Mouse (Mus musculus): Measurements from ENCODE around the gene Immp2l.

The Immp2l gene

GRCm38 (mm10) chr12:41520326-41520725 lies 496.4 kb downstream of the Immp2l start:
- no peak for DNase-seq (ENCODE audit: inconsistent ontology term)

GRCm38 (mm10) chr12:41521671-41522070 lies 497.8 kb downstream of the Immp2l start:
- DNase-seq (ENCODE audit: inconsistent ontology term), result no peak

DNA sequence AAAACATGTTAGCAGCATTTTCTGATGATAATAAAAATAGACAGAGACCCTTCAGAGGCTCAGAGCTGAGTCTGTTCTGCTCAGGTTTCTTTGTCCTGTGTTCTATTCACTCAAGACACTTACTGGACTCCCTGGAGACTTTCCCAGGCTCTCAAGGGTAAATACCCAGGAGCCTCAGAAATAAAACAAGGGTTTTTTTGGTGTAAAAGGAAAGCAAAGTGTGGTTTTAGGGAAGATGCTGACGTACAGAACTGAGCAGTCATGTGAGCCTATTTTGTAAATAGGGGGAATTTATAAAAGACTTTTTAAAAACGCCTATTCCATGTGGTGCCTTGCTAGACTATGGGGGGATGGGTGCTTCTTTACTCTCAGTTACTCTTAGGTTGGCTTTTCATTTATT lies 502.8 kb downstream of the Immp2l start:
- no peak for DNase-seq (ENCODE audit: inconsistent ontology term)

DNA sequence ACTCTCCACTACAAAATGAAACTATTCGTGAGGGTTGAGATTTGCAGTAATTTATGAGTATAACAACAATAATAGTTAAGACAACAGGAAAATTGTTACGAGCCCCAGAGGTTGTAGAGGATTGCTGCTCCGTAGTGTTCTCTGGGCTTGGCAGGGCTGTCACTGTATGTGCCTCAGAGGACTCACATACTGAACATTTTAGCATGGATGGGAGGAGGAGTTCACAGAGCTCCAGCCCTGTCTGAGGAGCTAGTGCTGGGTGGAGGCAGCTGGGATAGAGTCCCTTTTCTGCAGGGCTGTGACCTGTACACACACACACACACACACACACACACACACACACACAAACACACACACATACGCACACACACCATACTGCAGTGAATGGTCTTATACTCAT lies 504.5 kb downstream of the Immp2l start:
- no peak for DNase-seq (ENCODE audit: inconsistent ontology term)

GRCm38 (mm10) chr12:41539989-41540388 lies 516.1 kb downstream of the Immp2l start:
- DNase-seq (ENCODE audit: inconsistent ontology term), result peak; percentile 34

DNA sequence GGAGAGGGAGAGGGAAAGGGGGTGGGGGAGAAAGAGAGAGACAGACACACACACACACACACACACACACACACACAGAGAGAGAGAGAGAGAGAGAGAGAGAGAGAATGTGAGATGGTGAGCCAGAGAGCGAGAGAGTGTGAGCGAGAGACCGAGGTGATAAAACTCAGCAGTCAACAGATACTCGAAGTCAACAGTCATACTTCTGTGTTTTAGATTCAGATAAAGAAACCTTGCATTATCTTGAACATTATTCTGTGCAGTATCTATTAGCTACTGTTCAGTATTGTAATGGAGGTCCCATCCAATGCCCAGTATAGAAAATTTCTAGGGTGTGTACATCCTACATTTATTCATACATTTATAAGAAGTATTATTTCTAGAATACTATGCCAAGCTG lies 527.7 kb downstream of the Immp2l start:
- no peak for DNase-seq (ENCODE audit: inconsistent ontology term)

- DNase-seq (ENCODE audit: inconsistent ontology term), result no peak
Measured at GRCm38 (mm10) chr12:41557832-41558231, 533.9 kb downstream of the Immp2l start.

GRCm38 (mm10) chr12:41558956-41559735 lies 535.3 kb downstream of the Immp2l start:
- peak; percentile 7 for DNase-seq (ENCODE audit: inconsistent ontology term)

- peak; percentile 41 for DNase-seq (ENCODE audit: inconsistent ontology term)
Measured at GRCm38 (mm10) chr12:41565540-41566432, 541.9 kb downstream of the Immp2l start.

DNA sequence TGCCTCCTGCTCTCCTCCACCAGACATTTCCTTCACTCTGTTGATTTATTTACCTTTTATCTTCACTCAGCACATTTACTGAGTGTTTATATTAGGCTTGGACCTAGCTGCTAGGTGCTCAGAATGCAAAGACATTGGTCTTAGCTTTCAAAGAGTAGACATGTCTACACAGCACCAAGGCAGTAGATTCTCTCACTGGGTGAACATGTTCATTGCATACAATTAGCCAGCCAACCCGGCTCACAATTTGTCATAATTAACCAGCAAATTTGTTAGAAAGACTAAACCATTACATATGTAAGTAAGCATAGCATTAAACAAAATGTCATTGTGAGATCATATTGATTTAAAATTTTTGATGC lies 542.5 kb downstream of the Immp2l start:
- DNase-seq (ENCODE audit: inconsistent ontology term), result no peak

GRCm38 (mm10) chr12:41573754-41574153 lies 549.9 kb downstream of the Immp2l start:
- DNase-seq (ENCODE audit: inconsistent ontology term), result no peak

- DNase-seq (ENCODE audit: inconsistent ontology term), result no peak
Measured at GRCm38 (mm10) chr12:41575221-41575620, 551.3 kb downstream of the Immp2l start.

- DNase-seq (ENCODE audit: inconsistent ontology term), result no peak
Measured at GRCm38 (mm10) chr12:41593401-41593800, 569.5 kb downstream of the Immp2l start.

GRCm38 (mm10) chr12:41594037-41594436 lies 570.1 kb downstream of the Immp2l start:
- no peak for DNase-seq (ENCODE audit: inconsistent ontology term)

DNA sequence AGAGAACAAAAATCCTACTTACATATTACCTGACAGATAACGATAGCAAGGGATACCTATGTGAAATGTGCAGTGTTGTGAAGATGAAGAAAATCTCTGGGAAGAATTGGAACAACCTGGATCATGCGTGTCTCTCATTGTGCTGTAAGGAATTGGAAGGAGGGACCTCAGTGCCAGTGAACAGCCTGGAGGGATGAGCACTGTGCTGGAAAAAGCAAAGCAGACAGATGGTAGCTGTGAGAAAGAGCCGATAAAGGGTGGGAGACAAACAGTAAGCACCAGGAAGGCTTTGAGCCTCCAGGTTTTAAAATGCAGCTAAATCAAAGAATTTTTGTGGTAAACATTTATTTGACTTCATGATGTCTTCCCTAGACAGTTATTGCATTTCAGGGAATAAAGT lies 591.4 kb downstream of the Immp2l start:
- DNase-seq (ENCODE audit: inconsistent ontology term), result no peak

DNA sequence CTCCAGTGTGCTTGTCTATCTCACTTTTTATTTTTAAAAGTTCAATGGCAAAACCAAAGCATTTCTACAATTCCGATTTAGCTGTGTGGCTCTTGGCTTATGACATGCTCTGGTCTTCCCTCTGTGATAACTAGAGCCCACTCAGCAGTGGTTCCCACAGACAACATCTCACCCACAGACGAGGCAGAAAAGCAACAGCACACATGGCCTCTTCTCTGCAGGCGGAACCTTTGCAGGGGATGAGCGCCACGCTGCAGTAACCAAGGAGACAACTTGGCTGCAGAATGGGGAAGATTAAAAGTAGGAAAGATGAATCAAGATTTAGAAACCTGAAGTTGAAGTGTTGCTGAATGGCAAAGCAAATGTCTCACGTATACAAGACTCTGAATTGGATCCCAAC lies 597.5 kb downstream of the Immp2l start:
- DNase-seq (ENCODE audit: inconsistent ontology term), result no peak

GRCm38 (mm10) chr12:41643262-41643661 lies 619.4 kb downstream of the Immp2l start:
- DNase-seq (ENCODE audit: inconsistent ontology term), result no peak

DNA sequence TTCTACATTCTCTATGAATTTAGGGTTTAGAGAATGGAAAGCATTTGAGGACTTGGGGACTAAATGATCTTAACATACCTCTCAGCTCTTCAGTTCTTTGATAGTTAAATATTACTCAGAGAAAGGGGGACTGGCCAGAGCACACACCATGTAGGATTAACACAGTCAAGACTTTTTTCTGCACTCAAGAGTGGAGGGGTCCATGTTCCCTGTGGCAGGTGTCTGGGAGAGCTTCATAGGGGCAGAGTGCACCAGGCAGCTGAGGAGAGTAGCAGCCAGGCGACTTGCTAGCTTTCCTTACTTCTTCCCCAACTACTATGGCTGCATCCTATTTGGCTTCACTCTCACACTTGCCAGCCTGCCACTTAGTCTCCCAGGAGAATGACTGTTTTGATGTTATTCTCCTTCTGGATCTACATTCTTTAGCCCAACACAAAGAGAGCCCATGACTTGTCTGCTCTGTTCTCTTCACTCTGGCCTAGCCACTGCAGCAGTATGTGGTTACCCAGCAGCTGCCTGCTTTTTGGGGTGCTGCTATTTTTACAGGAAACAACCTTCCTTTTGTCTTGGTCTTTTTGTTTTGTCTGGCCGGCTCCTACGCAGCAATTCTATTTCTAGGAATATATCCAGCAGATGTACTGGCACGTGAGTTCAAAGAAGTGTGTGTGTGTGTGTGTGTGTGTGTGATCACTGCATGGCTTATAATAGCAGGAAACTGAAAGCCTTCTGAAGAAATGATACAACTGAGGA lies 621.1 kb downstream of the Immp2l start:
- DNase-seq (ENCODE audit: inconsistent ontology term), result no peak

GRCm38 (mm10) chr12:41646956-41647575 lies 623.2 kb downstream of the Immp2l start:
- DNase-seq (ENCODE audit: inconsistent ontology term), result no peak

DNA sequence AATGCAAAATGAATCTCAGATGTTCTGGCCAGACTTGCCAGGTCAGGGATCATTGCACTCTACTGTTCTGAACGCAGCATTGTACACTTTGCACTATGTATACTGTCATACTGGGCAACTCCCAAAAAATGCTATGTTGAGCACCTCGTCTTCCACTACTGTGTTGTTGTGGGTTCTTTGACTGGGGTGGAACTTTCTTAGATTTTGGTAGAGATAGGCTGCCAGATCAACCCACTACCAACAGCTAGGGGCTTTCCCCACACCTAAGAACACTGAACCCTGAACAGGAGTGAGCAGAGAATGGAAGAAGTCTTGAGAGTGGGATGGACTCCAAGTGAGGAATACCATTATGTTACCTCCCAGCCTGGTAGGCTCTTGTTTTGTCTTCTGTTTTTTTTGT lies 623.8 kb downstream of the Immp2l start:
- DNase-seq (ENCODE audit: inconsistent ontology term), result no peak

GRCm38 (mm10) chr12:41649826-41650541 lies 626.1 kb downstream of the Immp2l start:
- peak; percentile 67 for DNase-seq (ENCODE audit: inconsistent ontology term)

Data from Muller cell, postnatal 12 days (primary cell).